Mouse (Mus musculus) forebrain, embryonic 16.5 days (tissue): ENCODE measurements around the gene Cyp2w1. TPM values are rescaled to one million over a fixed set of nuclear protein-coding genes. Genes with fewer than 3 reads are reported as not detected.

Source experiments
- ATAC-seq: fragments of 200-750 bp; cut with Nextera tagmentation; 2 replicates; pipeline ENCODE4 v1.8.0; 2017; ENCODE audit warnings: mild to moderate bottlenecking, moderate library complexity
- H3K27ac ChIP-seq: fragments of 300-500 bp; sonication (generic); 2 replicates; pipeline ENCODE4 v1.5.1; 2014; ENCODE audit warnings: low read length, control low read depth
- H3K27me3 ChIP-seq: fragments of 300-500 bp; sonication (generic); replicated peaks from 2 replicates; pipeline ENCODE4 v1.6.1; 2014; ENCODE audit warnings: low read length; ENCODE audit not compliant: control insufficient read depth, insufficient read depth
- H3K36me3 ChIP-seq: fragments of 300-500 bp; sonication (generic); 2 replicates; pipeline ENCODE4 v1.6.1; 2014; ENCODE audit not compliant: control insufficient read depth, insufficient read depth
- H3K4me1 ChIP-seq: fragments of 300-500 bp; sonication (generic); replicated peaks from 2 replicates; pipeline ENCODE4 v1.6.1; 2014; ENCODE audit warnings: low read length; ENCODE audit not compliant: control insufficient read depth, insufficient read depth
- H3K4me2 ChIP-seq: fragments of 300-500 bp; sonication (generic); 2 replicates; pipeline ENCODE4 v1.6.1; 2014; ENCODE audit warnings: mild to moderate bottlenecking, low read length, control low read depth
- H3K4me3 ChIP-seq: fragments of 300-500 bp; sonication (generic); replicated peaks from 2 replicates; pipeline ENCODE4 v1.5.1; 2014; ENCODE audit warnings: mild to moderate bottlenecking, low read length, control low read depth
- H3K9ac ChIP-seq: fragments of 300-500 bp; sonication (generic); replicated peaks from 2 replicates; pipeline ENCODE4 v1.6.1; 2014; ENCODE audit warnings: low read depth, low read length, control low read depth
- H3K9me3 ChIP-seq: fragments of 300-500 bp; sonication (generic); 2 replicates; pipeline ENCODE4 v1.6.1; 2016; ENCODE audit warnings: low read length; ENCODE audit not compliant: control insufficient read depth
- WGBS: fragments of 180-500 bp; shearing (Covaris S2); extraction: QIAGEN DNeasy Blood & Tissue Kit; methylation state at CpG from one replicate; pipeline ENCODE4 v1.1.7; 2014; 5-methylcytosine and 5-hydroxymethylcytosine counted together
- polyA plus RNA-seq: library from polyadenylated mRNA; unstranded; fragments of >200 nt; fragmentation: Nextera tagmentation; extraction: Ambion mirVana; gene quantifications from 2 replicates; pipeline ENCODE4 v1.2.1, GENCODE M21; 2015

Cyp2w1 gene
- polyA plus RNA-seq, 1 experiment from 2014 or later: not detected

DNA sequence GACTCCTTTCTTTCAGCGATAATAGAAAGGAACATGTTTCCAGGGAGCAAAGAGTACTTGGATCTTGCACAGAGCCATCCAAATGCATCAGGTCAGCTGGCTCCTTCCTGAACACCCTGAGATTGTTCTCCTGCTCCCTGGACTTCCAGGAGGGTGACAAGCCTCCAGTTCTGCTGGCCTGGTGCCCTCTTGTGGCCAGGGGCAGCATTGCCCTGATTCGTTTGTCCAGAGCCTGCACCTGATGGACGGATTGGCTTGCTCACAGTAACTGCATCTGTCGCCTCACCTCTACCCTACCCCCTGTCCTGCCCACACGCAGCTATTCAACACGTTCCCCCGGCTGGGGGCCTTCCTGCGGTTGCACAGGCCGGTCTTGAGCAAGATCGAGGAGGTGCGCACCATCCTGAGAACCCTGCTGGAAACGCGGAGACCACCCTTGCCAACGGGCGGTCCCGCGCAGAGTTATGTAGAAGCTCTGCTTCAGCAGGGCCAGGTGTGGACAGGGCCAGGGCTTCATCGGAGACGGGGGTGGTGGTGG, 2.9 kb downstream of the Cyp2w1 start:
- ATAC-seq: no peak
- Histone ChIP-seq H3K9me3 (no peaks in the 10 kb centered on the region), H3K36me3 (no peaks in the 10 kb centered on the region), H3K4me2 (no peak overlapping the region), H3K9ac (no peak overlapping the region), H3K4me3 (no peak overlapping the region), H3K27me3 (no peaks in the 10 kb centered on the region), H3K4me1 (no peaks in the 10 kb centered on the region), H3K27ac (no peak overlapping the region)
- 39% methylated on average over 19 of the region's 19 CpGs for WGBS

DNA sequence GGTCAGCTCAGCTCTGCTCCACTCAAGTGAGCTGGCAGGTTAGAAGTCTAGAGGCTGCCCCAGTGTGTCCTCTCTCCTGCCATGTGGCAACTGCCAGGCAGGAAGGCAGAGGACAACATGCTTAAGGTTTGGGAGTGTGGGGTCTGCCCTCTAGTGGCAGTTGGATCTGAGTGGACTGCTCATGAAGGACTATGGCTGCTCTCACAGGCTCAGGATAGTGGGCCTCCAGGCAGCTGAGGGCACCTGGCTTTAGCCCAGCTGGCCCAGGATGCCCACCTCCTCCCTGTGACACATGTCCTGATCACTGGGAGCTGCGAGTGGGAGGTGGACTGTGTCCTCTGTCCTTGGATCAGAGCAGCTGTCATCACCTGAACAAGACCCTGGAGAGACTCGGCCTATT, 6.2 kb downstream of the Cyp2w1 start:
- H3K4me2 ChIP-seq: no peak overlapping the region
- 83% methylated on average over 2 of the region's 2 CpGs for WGBS
- no peak overlapping the region for H3K4me3 ChIP-seq
- no peak overlapping the region for H3K27ac ChIP-seq
- no peaks in the 10 kb centered on the region for H3K27me3 ChIP-seq
- H3K4me1 ChIP-seq: no peaks in the 10 kb centered on the region
- H3K9ac ChIP-seq: no peak overlapping the region
- ATAC-seq: no peak
- no peaks in the 10 kb centered on the region for H3K36me3 ChIP-seq
- no peaks in the 10 kb centered on the region for H3K9me3 ChIP-seq

GRCm38 (mm10) chr5:139359244-139359643, 6.8 kb downstream of the Cyp2w1 start:
- WGBS: 92% methylated on average over 5 of the region's 5 CpGs
- no peak for ATAC-seq

DNA sequence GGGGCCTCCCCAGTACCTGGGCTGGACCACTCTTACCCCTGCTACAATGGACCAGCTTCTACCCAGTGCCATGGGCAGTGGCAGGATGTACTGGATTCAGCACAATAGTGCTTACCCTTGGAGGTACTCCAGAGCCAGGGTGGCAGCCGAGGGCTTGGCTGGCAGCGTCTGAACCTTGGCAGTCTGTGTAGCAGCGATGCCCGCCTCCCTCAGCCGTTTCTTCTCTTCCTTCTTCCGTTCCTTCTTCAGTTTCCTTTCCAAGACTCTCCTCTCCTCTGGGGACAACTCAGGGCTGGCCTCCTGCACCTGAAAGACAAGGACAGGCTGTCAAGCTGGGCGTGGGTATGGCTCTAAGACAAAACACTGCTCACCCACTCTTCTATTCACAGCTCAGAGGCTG, 11.4 kb downstream of the Cyp2w1 start:
- WGBS: 65% methylated on average over 7 of the region's 7 CpGs
- no peaks in the 10 kb centered on the region for H3K36me3 ChIP-seq
- H3K4me1 ChIP-seq: peaks cover 10% of the 10 kb centered on the region
- H3K9ac ChIP-seq: no peak overlapping the region
- H3K27me3 ChIP-seq: no peaks in the 10 kb centered on the region
- H3K4me3 ChIP-seq: no peak overlapping the region
- no peak for ATAC-seq
- H3K4me2 ChIP-seq: no peak overlapping the region
- H3K9me3 ChIP-seq: no peaks in the 10 kb centered on the region
- no peak overlapping the region for H3K27ac ChIP-seq

More at GRCm38 (mm10) chr5:139359244-139359643, 6.8 kb downstream of the Cyp2w1 start:
- Histone ChIP-seq H3K27ac (no peak overlapping the region), H3K4me2 (no peak overlapping the region), H3K9me3 (no peaks in the 10 kb centered on the region), H3K9ac (no peak overlapping the region), H3K27me3 (no peaks in the 10 kb centered on the region), H3K4me1 (peaks cover under 1% of the 10 kb centered on the region), H3K4me3 (no peak overlapping the region), H3K36me3 (no peaks in the 10 kb centered on the region)

GRCm38 (mm10) chr5:139364260-139364910, 12.0 kb downstream of the Cyp2w1 start:
- Histone ChIP-seq H3K27me3 (no peaks in the 10 kb centered on the region), H3K4me3 (no peak overlapping the region), H3K36me3 (no peaks in the 10 kb centered on the region), H3K9me3 (no peaks in the 10 kb centered on the region), H3K4me1 (peaks cover 10% of the 10 kb centered on the region), H3K27ac (0 out of 2 replicates have a peak overlapping the region, but pooled peaks have one; percentile 3), H3K9ac (no peak overlapping the region), H3K4me2 (no peak overlapping the region)
- ATAC-seq: peak; percentile 63
- 38% methylated on average over 12 of the region's 12 CpGs for WGBS

DNA sequence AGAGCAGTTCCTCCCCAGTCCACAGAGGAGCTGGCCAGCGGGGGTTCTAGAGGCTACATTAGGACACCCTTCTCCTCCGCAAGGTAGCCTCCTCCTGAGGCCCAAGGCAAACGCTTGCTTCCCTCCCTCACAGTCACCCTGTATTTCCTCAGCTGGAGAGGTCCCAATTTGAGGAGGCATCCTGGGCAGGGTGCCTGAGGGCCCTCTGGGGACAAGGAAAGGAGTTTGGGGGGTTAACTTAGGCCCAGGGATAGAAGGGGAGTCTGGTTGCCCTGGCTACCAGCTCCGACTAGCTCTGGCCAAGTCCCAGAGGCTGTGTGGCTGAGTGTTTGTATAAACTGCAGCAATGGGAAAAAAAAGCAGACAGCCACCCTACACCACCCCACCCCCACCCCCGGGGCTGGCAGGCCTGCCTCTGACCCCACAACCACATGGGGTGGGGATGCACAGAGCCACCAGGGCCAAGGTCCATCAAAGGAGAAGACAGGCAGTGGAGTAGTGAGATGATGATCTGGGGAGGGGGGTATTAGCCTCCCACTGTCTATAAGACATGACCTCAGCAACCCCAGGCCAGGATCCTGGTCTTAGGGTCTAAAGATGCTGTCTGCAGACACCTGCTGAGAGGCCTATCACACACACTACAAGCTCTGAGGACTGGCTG, 12.6 kb downstream of the Cyp2w1 start:
- H3K27ac ChIP-seq: no peak overlapping the region
- H3K4me2 ChIP-seq: no peak overlapping the region
- H3K9me3 ChIP-seq: no peaks in the 10 kb centered on the region
- H3K4me1 ChIP-seq: peaks cover 10% of the 10 kb centered on the region
- H3K4me3 ChIP-seq: no peak overlapping the region
- H3K9ac ChIP-seq: no peak overlapping the region
- 0 out of 2 replicates have a peak, but pooled peaks have one; percentile 11 for ATAC-seq
- WGBS: 46% methylated on average over 5 of the region's 5 CpGs
- no peaks in the 10 kb centered on the region for H3K27me3 ChIP-seq
- H3K36me3 ChIP-seq: no peaks in the 10 kb centered on the region

DNA sequence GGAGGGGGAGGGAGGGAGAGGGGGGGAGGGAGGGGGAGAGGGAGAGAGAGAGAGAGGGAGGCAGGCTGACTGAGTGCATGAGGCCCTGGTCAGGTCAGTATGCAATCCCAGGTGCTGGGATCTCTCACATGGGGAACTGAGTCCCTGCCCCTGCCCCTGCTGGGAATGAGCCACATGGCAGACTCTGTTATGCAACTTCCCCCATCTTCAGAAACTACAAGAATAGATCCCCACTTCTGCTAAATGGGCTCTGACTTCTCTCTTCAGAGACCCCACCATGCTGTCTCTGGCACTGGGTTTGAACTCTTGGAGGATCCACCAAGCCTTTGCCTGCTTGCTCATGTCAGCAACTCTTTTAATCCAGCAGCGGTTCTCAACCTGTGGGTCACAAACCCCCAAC, 13.4 kb downstream of the Cyp2w1 start:
- Histone ChIP-seq H3K4me3 (no peak overlapping the region), H3K4me2 (no peak overlapping the region), H3K4me1 (peaks cover 10% of the 10 kb centered on the region), H3K9me3 (no peaks in the 10 kb centered on the region), H3K36me3 (no peaks in the 10 kb centered on the region), H3K9ac (no peak overlapping the region), H3K27me3 (no peaks in the 10 kb centered on the region), H3K27ac (no peak overlapping the region)
- no peak for ATAC-seq
- 79% methylated on average over 1 of the region's 1 CpGs for WGBS

- Histone ChIP-seq H3K36me3 (no peaks in the 10 kb centered on the region), H3K4me3 (no peak overlapping the region), H3K4me1 (peaks cover 13% of the 10 kb centered on the region), H3K27me3 (no peaks in the 10 kb centered on the region), H3K4me2 (no peak overlapping the region), H3K27ac (no peak overlapping the region), H3K9me3 (no peaks in the 10 kb centered on the region), H3K9ac (no peak overlapping the region)
- no peak for ATAC-seq
- 81% methylated on average over 11 of the region's 11 CpGs for WGBS
Measured at GRCm38 (mm10) chr5:139366484-139366883, 14.1 kb downstream of the Cyp2w1 start.

DNA sequence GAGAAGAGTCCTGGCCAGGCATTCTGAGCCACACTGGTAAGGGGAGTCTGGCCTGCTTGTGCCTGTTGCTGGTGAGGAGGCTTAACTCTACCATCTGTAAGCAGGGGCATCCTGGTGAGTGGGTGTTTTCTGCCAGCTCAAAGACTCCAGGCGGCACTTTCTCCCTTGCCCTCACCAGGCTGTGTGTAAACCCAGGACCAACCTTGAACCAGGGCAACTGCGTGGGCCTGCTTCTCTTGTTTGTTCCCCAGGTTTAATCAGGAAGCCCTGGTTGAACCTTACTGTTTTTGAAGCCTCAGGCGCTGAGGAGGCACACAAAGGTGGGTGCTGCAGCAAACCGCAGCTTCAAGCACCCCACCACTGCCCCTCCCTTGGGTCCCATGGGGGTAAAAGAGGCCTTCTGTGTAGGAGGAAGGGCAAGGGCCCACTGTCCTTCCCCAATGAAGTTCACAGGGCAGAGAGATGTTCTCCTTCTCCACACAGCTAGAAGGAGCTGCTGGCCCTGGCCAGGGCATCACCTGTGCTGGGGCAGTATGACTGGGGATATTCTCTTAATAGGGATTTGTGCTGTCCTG, 15.6 kb downstream of the Cyp2w1 start:
- H3K36me3 ChIP-seq: no peaks in the 10 kb centered on the region
- no peak overlapping the region for H3K9ac ChIP-seq
- H3K27me3 ChIP-seq: no peaks in the 10 kb centered on the region
- no peak overlapping the region for H3K27ac ChIP-seq
- 88% methylated on average over 4 of the region's 4 CpGs for WGBS
- peaks cover 23% of the 10 kb centered on the region for H3K4me1 ChIP-seq
- ATAC-seq: no peak
- H3K4me3 ChIP-seq: no peak overlapping the region
- no peak overlapping the region for H3K4me2 ChIP-seq
- no peaks in the 10 kb centered on the region for H3K9me3 ChIP-seq
